Mouse (Mus musculus) embryo, embryonic 11.5 days (tissue): ENCODE results near the gene Timm8a1.
"Not testable (repeated sequence)": the region's sequence is repeated elsewhere in the genome, so short reads cannot be mapped to it uniquely, and the experiment has no call there.

Experiments used
- DNase-seq: peaks from one replicate; pipeline ENCODE4 v3.0.0-alpha.2; 2012; ENCODE audit warnings: low read depth, low spot score

The Timm8a1 gene

DNA sequence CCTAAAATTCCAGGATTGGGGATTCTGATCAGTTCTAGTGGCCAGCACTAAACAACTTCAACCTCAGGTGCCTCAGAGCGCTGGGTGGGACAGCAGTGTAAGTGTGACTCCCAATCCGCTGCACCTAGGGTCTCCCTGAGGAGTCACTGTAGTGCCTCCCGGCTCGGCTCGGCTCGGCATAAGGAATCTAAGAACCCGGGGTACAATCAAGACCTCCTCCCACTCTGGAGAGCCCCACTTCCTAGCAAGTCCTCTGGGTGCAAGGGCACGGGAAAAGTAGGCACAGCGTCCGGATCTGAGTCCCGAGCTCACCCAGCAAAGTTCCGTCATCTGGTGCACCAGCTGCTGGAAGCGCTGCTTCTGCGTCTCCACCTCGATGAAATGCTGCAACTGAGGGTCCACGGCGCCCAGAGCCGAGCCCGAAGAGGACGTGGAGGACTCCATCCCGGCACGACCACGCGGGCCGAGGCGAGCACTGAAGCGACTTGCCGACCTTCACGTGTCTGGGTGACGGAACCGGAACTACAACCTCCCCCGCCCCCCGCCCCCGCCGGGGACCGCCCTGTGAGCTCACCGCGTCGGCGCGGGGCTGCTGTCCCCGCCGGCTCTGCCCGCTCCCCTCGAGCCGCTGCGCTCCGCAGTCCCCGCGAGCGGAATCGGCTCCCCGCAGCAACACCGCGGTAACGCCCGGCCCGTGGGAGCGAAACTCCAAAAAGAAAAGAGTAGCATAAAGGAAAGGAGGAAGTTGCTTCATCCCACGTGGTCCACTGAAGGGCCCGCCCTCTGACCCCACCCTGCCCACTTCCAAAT, at the start of gene Timm8a1:
Gene Timm8a1, minus strand, starts transcription at position 721 of the 810 bp plus-strand sequence.
- DNase-seq: peak; percentile 49

DNA sequence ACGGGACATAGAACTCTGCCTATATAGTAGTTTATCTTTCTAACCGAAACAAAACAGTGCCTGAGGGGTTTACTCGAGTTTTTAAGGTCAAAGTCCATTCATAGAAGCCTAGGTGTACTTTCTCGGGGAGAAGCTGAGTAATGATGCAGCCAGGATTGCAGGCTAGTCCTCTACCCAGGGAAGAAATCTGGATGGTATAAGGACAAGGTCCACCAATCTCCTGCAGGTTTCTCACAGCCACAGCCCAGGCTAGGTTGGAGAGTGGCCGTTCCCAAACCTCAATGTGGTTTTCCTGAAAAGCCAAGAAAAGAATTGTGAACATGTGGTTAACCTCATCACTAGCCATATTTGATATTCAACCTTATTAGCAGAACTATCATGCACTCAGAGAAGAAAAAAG, 48.2 kb upstream of the Timm8a1 start:
- DNase-seq: no peak

- no peak for DNase-seq
These were observed 47.3 kb upstream of the Timm8a1 start for GRCm38 (mm10) chrX:134588997-134589396.

DNA sequence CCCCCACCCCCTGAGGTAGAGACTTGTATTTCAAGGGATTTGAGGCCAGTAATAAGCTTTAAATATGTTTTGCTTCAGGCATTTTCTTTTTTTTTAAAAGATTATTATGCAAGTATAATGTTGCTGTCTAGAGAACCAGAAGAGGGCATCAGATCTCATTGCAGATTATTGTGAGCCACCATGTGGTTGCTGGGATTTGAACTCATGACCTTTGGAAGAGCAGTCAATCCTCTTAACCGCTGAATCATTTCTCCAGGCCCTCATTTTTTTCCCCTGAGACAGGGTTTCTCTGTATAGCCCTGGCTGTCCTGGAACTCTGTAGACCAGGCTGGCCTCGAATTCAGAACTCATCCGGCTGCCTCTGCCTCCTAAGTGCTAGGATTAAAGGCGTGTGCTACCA, 46.6 kb upstream of the Timm8a1 start:
- DNase-seq: no peak

DNA sequence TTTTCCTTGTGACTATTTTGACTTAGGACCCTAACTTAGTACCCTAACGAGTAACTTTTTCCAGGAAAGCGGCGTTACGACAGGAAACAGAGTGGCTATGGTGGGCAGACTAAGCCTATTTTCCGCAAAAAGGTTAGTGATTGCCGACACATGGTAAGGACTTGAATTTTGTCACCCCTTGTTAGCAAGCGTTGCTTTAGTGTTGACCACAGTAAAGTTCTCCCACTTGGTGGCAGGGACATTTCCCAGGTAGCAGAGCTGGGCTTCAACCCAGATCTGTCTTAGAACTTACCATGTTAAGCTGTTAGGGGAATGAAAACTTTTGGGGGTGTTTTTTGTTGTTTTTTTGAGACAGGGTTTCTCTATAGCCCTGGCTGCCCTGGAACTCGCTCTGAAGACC, 44.8 kb upstream of the Timm8a1 start:
- no peak for DNase-seq

DNA sequence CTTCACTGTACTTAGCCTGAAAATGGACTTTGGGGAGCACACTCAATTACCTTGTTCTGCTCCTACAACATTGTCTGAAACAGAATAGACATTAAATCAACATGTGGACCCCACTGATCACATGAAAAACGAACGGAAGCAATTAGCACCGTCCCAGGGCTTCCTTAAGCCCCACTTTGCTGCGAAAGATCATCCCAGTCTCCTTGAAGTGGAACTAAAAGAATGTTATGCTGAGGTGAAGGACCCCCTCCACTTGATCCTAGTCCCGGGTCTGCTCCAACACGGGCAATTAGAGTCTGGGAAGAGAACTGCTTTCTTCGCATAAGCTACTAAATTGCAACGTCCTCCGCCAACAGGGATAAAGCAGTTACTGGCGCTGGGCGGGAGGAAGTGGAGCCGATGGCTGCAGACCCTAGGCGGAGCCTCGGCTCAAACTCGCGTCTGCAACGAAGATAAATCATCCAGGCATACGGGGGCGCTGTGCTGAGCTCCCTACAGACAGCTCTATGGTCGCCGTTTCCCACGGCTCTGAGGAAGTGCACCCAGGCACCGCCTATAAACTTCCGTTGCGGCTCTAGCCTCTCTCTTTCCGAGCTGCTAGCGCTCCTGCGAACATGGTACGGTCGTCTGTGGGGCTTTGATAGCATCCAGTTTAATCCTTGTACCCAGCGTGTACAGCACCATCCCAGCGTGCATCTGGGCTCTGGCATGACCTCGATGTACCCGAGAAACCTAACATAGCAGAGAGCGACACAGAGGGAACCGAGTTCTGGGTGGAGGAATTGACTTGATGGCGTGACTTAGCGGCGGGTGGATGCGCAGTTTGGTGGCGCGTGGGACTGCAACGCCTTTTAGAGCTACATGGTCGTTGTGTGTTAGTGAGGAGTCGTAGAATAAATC, 43.7 kb upstream of the Timm8a1 start, which contains the start of gene Rpl36a:
Gene Rpl36a, plus strand, starts transcription at position 552 of the 900 bp plus-strand sequence.
- peak; percentile 85 for DNase-seq

DNA sequence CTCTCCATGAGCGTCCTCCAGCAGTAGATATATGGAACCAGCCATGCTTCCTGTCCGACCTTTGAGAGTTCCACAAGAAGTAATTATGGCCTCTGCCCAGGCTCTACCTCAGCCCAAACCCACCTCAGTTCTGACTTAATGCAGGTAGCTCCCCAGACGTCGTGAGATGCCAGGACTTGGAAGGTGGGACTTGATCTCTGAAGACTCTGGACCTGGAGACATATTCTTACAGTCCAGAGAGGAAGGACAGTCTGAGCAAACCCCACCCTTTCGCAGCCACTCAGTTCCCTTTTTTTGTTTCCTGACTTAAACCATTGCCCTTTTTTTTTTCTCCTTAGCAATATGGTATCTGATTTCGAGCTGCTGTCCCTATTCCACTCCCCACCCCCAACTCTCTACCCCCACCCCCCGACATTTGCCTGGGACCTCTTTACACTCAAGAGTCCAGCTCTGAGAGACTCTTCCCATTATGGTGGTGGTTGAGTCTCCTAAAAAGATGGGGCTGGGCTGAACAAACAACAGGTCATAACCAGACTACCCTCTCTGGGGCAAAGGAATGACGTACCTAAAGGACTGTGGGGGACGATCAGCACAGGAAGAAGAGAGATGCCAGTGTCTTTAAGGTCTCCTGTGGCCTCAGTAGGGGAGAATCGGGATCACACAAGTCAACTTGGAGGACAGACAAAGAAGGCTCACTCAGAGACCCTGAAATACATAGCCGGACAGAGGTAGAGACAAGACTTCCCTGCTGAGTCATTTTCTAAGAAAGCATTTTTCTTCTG, 41.4 kb upstream of the Timm8a1 start, which contains the start of gene Btk:
Gene Btk, minus strand, starts transcription at position 683 of the 782 bp plus-strand sequence.
- DNase-seq: no peak

DNA sequence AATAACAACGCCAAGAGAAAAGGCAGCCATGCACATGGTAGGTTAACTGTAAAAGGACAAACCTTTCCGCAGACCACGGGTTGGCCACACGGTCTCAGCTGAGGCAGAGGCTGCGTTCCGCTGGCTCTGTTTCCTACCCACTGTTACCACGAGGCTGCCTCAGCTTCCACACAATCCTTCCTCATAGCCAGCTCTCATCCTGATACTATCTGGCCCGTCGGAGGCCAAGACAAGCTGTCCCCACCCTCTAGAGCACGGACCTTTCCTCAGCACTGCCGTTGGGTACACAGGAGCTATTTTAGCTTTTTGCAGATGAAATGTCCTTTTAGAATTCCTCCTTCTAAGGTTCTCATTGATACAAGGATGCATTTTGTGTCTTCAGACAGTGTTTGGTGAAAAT, 40.6 kb upstream of the Timm8a1 start:
- DNase-seq: no peak

DNA sequence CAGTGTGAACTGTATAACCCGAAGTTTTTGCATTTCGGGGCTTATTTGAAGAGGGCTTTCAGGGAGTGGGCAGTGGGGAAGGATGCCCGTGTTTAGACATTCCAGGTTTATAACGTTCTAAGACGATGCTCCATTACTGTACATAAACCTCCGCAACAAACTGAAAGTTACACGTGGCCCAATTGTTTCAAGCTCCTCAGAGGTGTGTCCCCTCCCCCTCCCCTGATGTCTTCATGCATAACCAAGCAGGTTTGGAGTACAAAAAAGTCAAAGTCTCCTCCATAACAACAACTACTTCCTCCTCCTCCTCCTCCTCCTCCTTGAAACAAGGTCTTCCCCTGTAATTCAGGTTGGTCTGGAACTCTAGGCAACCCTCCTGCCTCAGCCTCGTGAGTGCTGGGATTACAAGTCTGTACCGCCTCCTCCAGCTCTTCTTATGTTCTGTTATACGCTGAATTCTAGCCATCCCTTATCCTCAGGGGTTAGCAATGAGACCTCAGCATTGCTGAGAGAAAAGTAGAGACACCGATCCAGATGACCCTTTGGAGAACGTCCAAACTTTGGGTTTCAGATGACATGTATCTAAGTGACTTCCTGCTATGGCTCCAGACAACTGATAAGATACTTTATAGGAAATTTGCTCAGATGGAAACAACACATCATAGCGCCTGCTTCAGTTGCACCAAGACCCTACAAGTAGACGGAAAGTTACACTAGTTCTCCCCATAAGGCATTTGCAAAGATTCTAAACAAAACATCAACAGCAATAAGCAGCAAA, 39.1 kb upstream of the Timm8a1 start:
- DNase-seq: no peak

DNA sequence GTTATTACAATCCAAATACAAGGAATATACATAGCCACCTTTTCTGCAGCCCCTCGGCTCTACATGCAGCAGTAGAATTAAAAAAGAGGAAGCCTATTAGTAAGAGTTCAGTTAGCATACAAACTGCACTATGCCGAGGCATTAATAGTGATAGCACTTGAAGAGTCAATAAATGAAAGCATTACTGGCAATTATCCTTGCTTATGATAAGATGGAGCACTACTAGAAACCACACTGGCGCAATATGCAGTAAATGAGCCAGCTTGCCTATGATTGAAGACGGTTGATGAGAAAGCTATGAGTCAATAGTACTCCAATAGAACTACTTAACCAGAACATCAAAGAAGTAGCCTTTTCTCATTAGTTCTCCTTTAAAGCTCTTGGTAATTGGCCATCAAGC, 36.2 kb upstream of the Timm8a1 start:
- no peak for DNase-seq

DNA sequence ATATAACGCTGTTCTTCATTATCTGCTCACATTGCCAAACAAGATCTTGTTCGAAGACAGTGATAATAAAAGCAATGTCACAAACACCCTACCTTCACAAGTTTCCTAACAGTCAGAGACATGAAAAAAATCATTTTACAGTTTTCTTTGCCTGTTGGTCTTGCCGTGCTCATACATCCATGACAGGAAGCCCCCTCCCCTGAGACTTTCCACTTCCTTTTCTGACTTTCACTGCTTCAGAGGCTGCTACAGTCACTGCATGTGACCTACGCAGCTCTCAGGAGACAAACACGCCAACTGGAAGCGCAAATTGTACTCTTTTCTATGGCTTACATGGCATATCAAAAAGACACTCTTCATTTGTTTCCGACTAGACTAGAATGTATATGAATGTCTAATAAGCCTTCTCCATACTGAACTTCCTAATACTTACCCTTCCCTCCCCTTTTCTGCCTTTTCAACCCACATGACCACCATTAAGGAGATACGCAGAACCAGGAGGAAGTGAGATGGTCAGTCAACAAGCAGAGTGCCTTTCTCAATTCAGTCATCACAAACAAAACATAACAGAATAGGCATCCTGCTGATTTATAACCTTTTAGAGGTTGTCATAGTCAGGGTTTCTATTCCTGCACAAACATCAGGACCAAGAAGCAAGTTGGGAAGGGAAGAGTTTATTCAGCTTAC, 25.0 kb upstream of the Timm8a1 start:
- no peak for DNase-seq

- DNase-seq: no peak
These were observed 22.7 kb upstream of the Timm8a1 start for GRCm38 (mm10) chrX:134564326-134564725.

GRCm38 (mm10) chrX:134554425-134554824, 12.8 kb upstream of the Timm8a1 start:
- no peak for DNase-seq

GRCm38 (mm10) chrX:134553326-134553725, 11.7 kb upstream of the Timm8a1 start:
- DNase-seq: no peak

- DNase-seq: peak; percentile 30
These were observed 9.2 kb upstream of the Timm8a1 start for GRCm38 (mm10) chrX:134550903-134551302.

- no peak for DNase-seq
These were observed 5.7 kb upstream of the Timm8a1 start for GRCm38 (mm10) chrX:134547330-134547729.

GRCm38 (mm10) chrX:134541955-134542308, 267 bp upstream of the Timm8a1 start:
- no peak for DNase-seq

- no peak for DNase-seq
These were observed 1.1 kb downstream of the Timm8a1 start for GRCm38 (mm10) chrX:134540414-134541135.

GRCm38 (mm10) chrX:134539795-134540194, 1.9 kb downstream of the Timm8a1 start:
- DNase-seq: not testable (repeated sequence)

- DNase-seq: no peak
These were observed 8.3 kb downstream of the Timm8a1 start for GRCm38 (mm10) chrX:134533346-134533745.
